Mouse (Mus musculus) cerebellum, adult 11-12 months (tissue): ENCODE data around the gene Mtmr4.

Experiments
- DNase-seq: peaks from one replicate; pipeline ENCODE4 v3.0.0; 2022

Mtmr4 gene

GRCm38 (mm10) chr11:87581933-87582710, 9.8 kb upstream of the Mtmr4 start:
- DNase-seq: peak; percentile 67

DNA sequence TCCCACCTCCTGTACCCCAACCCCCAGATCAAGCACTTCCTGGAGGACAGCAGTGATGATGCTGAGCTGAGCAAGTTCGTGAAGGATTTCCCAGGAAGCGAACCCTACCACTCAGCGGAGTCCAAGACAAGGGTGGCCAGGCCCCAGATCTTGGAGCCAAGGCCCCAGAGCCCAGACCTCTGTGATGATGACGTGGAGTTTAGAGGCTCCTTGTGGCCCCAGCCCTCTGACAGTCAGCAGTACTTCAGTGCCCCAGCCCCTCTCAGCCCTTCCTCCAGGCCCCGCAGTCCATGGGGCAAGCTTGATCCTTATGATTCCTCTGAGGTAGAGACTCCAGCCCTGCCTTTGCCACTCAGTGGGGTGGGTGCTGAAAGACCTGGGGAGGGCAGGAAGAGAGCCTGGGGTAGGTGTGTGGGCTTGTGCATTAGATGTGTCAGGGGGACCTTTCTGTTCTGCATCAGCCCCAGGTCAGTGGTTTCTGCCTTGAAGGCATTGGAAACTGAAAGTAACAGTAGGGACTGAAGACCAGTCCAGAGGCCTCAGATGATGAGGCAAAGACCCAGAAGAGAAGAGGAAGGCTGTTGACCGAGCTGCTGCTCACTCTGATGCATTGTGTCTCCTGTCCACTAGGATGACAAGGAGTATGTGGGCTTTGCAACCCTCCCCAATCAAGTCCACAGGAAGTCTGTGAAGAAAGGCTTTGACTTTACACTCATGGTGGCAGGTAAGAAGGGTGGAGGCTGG, 8.5 kb upstream of the Mtmr4 start:
- no peak for DNase-seq

GRCm38 (mm10) chr11:87584711-87585505, 7.1 kb upstream of the Mtmr4 start:
- DNase-seq: no peak

DNA sequence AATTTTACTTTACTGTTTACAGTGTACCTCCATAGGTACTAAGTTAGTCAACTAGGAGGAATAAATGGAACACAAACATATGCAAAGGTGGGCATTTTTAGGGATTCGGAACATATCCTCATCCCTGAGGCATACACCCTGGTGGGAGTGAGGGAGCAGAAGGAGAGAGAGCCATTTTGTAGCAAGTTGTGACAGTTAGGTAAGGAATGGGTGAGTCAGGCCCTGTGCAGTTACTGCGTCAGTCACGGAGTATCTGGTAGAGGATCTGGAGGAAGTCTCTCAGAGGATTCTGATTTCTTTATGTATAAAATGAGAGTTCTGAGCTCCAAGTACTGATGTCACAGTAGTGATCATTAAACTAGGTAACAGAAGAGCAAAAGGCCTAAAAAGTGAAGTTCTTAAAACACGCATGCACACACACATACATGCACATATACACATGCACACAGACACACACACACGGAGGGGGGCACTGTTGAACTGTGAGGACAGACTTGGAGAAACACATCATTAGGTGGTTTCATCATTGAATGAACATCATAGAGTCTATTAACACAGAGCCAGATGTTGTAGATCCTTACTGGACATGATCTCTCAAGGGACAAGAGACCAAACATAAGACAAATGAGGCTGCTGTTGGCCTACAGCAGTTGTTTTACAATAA, 4.6 kb upstream of the Mtmr4 start:
- DNase-seq: peak; percentile 4

DNA sequence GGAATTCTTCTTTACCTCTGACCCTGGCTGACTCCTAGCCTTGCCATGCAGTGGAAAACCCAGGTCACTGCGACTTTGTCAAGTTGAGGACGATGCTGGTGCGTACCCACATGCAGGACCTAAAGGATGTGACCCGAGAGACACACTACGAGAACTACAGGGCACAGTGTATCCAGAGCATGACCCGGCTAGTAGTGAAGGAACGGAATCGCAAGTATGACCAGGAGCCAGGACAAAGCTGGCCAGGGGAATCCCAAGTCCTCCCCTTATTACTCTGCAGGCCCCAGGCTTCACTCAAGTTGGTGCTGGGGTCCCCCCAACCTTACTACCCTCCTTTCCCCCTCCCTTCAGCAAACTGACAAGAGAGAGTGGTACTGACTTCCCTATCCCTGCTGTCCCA, 2.4 kb upstream of the Mtmr4 start:
- no peak for DNase-seq

- DNase-seq: peak; percentile 59
Measured at GRCm38 (mm10) chr11:87590841-87591525, 979 bp upstream of the Mtmr4 start.

- no peak for DNase-seq
Measured at GRCm38 (mm10) chr11:87592354-87592695, 363 bp downstream of the Mtmr4 start.

DNA sequence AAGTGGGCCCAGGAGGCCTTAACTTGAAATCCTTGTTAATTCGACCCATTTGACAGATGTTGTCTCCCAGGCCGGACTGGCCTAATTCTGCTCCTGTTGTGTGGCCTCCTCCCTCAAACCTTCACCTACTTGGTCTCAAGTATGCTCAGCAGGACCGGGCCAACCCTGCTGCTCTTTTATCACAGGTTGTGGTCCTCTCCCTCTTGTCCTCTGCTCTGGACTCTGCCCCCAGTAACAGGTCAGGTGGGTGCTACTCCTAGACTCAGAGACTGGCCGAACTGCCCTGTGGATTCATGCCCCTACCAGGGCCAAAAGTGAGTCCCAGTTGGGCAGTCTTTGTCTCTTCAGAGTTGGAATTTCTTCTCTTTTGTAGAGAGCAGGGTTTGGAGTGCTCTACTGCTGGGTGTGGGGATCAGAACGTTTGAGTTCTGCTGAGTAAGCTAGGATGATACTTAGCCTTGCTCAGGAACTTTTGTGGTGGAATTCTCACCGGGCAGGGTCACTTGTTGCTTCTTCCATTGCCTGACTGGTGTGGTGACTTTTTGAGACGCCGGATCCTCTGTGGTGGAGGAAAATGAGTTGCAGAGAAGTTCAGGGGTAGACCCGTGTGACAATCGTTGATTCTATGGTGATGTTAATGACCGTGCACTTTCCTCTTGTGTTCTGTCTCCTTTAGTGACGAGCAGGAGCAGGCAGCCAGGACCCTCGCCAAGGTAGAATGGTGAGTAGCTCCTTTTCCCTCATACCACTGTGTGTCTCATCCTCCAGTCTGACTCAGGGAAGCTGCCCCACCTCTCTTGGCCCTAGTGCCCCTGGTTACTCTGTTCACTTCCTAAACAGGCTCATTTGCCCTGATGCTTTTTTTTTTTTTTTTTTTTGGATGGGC, 994 bp downstream of the Mtmr4 start:
- peak; percentile 51 for DNase-seq

- DNase-seq: peak; percentile 93
Measured at GRCm38 (mm10) chr11:87595327-87595841, 3.4 kb downstream of the Mtmr4 start.

DNA sequence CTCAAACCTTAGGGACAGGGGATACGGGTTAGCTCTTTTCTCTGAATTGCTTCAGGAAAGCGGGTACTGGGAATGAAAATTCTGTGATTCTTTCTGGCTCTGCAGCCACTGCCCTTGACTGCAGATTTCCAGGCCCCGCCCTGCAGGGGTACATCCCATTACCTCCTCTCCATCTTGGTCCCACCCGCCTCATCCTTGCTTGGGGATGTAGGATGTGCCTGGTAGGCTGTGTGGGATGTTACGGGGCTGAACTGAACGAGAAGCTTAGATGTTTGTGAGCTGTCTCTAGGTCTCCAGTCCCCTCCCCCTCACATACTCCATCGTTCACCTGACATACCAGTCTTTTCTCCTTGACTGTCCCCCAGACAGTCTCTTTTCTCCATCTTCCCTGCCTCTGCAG, 4.0 kb downstream of the Mtmr4 start:
- DNase-seq: peak; percentile 65

- peak; percentile 54 for DNase-seq
Measured at GRCm38 (mm10) chr11:87596492-87596891, 4.5 kb downstream of the Mtmr4 start.

DNA sequence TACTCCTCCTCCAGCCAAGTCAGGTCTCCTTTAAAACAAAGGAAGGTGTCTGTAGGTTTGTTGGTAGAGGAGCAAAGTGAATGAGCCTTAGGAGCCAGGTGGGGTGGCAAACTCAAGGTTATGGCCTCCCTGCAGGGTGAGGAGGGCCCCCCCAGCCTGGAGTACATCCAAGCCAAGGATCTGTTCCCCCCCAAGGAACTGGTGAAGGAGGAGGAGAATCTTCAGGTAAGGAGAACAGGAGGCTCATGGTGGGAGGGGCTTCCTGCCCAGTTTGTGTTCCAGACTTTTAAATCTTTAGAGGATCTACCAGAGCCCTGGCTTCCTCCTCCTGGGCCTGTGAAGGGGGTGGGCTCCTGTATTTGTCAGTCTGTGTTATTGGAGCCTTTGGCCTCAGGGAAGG, 5.1 kb downstream of the Mtmr4 start:
- peak; percentile 60 for DNase-seq

DNA sequence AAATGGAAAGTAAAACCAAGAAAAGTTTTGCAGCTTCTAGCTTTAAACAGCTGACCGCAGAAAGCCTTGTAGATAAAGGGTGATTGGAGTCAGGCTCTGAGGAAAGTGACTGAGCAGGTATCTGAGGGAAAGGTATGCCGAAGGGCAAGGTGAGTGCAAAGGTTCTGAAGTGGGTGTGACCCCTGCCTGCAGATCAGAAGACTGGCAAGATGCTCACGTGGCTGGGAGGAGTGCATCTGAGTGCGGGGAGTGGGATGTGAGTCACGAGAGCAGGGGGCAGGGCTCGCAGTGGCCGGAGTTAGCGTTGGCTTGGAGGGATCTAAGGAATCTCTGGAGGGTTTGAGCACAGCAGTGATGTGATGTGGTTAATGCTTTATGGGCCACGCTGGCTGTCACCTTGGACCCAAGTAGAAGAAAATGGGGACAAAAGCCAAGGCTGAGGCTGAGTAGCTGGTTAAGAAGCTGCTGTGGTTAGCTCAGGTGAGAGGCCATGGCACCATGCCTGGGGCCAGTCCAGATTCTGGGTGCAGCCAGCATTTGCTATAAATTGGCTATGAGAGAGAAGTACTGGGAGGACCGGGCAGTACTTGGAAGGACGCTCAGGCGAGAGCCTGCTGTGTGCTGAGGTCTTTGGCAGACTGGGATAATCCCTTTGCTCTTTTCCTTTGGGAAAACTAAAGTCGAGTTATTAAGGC, 7.6 kb downstream of the Mtmr4 start:
- peak; percentile 36 for DNase-seq

GRCm38 (mm10) chr11:87600322-87600853, 8.4 kb downstream of the Mtmr4 start:
- peak; percentile 28 for DNase-seq

DNA sequence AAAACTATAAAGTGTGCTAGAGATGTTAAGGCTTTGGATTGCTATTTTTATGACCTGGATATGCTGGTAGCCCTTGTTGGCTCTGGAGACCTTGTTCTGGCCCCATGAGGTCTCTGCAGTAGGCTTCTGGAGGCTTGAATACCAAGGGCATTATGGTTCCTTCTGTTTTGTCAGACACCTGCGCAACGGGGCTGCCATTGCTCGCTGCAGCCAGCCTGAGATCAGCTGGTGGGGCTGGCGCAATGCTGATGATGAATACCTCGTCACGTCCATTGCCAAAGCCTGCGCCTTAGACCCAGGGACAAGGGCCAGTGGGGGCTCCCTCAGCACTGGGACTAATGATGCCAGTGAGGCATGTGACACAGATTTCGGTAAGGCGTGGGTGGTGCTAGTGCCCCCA, 10.3 kb downstream of the Mtmr4 start:
- DNase-seq: no peak

- DNase-seq: no peak
Measured at GRCm38 (mm10) chr11:87603571-87603970, 11.6 kb downstream of the Mtmr4 start.

GRCm38 (mm10) chr11:87609264-87609663, 17.3 kb downstream of the Mtmr4 start:
- DNase-seq: no peak

DNA sequence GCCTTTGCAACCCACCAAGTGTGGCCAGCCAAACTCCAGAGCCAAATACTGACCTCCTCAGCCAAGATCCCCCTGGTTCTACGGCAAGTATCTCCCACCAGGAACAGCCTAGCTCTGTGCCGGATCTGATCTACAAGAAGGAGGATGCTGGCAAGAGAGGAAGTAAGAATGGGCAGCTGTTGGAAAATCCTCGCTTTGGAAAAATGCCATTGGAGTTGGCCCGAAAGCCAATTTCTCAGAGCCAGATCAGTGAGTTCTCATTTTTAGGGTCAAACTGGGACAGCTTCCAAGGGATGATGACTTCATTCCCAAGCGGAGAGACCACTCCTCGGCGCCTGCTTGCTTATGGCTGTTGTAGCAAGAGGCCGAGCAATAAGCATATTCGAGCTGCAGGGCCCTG, 19.6 kb downstream of the Mtmr4 start:
- DNase-seq: no peak

GRCm38 (mm10) chr11:87613972-87614371, 22.0 kb downstream of the Mtmr4 start:
- no peak for DNase-seq

GRCm38 (mm10) chr11:87615551-87615950, 23.6 kb downstream of the Mtmr4 start:
- DNase-seq: no peak
